Comparison of ENCODE assay signal across 10 mouse cellular contexts in genomic region chr14:60435515-60435914, GRCm38 (mm10).
DNase-seq lines count a peak whose midpoint lies in the region; ATAC-seq and TF ChIP-seq lines count a peak whose summit lies in the region.
"Had no signal": no experiment of that assay in that cellular context is flagged by ENCODE, and none has a peak within 500 bp of the region (broad histone marks: within the 10 kb centered on the region; RNA-seq: fewer than 3 reads in every experiment).

No protein-coding gene starts in this region.

- H3K9me3 ChIP-seq in kidney, embryonic 15.5 days (replicated peaks): no peaks in the 10 kb centered on the region
- no peaks in the 10 kb centered on the region for H3K9me3 ChIP-seq in stomach, postnatal 0 days (ENCODE audit: control insufficient read depth, low read length)
- no peaks in the 10 kb centered on the region for H3K9me3 ChIP-seq in midbrain, embryonic 14.5 days (ENCODE audit: control insufficient read depth, low read length)
- no peaks in the 10 kb centered on the region for H3K9me3 ChIP-seq in midbrain, embryonic 13.5 days
- H3K9me3 ChIP-seq: heart, embryonic 15.5 days had no signal

- 60% methylated on average over 4 of the region's 4 CpGs for WGBS in kidney, adult 2 months
- 76% methylated on average over 4 of the region's 4 CpGs for WGBS in kidney, embryonic 15.5 days
- 64% methylated on average over 4 of the region's 4 CpGs for WGBS in stomach, postnatal 0 days
- WGBS in midbrain, embryonic 14.5 days: 71% methylated on average over 4 of the region's 4 CpGs
- WGBS in midbrain, embryonic 13.5 days: 76% methylated on average over 4 of the region's 4 CpGs

- no peak for TF ChIP-seq EP300 in stomach, postnatal 0 days (optimal IDR thresholded peaks at IDR 0.05)

- H3K4me1 ChIP-seq in kidney, adult 2 months (ENCODE audit: control insufficient read depth, insufficient read depth, low read length): no peaks in the 10 kb centered on the region
- 0 out of 2 replicates have a peak, but pooled peaks cover 2% of the 10 kb centered on the region for H3K4me1 ChIP-seq in kidney, embryonic 15.5 days
- no peaks in the 10 kb centered on the region for H3K4me1 ChIP-seq in stomach, postnatal 0 days (replicated peaks; ENCODE audit: control insufficient read depth, insufficient read depth)
- H3K4me1 ChIP-seq in midbrain, embryonic 14.5 days (ENCODE audit: control insufficient read depth, insufficient read depth, low read length): peaks cover 10% of the 10 kb centered on the region
- peaks cover 9% of the 10 kb centered on the region; the same call in 1 of the 2 replicates for H3K4me1 ChIP-seq in midbrain, embryonic 13.5 days (replicated peaks)
- H3K4me1 ChIP-seq: heart, embryonic 15.5 days had no signal

- no peak overlapping the region for H3K27ac ChIP-seq in kidney, adult 2 months (ENCODE audit: insufficient read depth, low read depth, low read length)
- H3K27ac ChIP-seq in kidney, embryonic 15.5 days: no peak overlapping the region
- no peak overlapping the region for H3K27ac ChIP-seq in stomach, postnatal 0 days (replicated peaks)
- H3K27ac ChIP-seq in midbrain, embryonic 14.5 days (replicated peaks; ENCODE audit: low read depth, low read length): no peak overlapping the region
- no peak overlapping the region for H3K27ac ChIP-seq in midbrain, embryonic 13.5 days
- H3K27ac ChIP-seq: heart, embryonic 15.5 days had no signal

- no peak for ATAC-seq in kidney, embryonic 15.5 days (replicated peaks; ENCODE audit: low FRiP score)
- no peak for ATAC-seq in stomach, postnatal 0 days (ENCODE audit: low FRiP score, low TSS enrichment)
- ATAC-seq in midbrain, embryonic 14.5 days (ENCODE audit: low FRiP score, low TSS enrichment): no peak
- no peak for ATAC-seq in midbrain, embryonic 13.5 days

- no peak overlapping the region for H3K4me3 ChIP-seq in kidney, adult 2 months (ENCODE audit: insufficient read depth, low read depth, low read length)
- no peak overlapping the region for H3K4me3 ChIP-seq in kidney, embryonic 15.5 days (replicated peaks)
- no peak overlapping the region for H3K4me3 ChIP-seq in stomach, postnatal 0 days (ENCODE audit: low read depth, low read length)
- H3K4me3 ChIP-seq in midbrain, embryonic 14.5 days (replicated peaks; ENCODE audit: low read depth, low read length): no peak overlapping the region
- no peak overlapping the region for H3K4me3 ChIP-seq in midbrain, embryonic 13.5 days (replicated peaks)
- H3K4me3 ChIP-seq: erythroblast, embryonic 14.5 days; heart, embryonic 15.5 days had no signal

- no peak for TF ChIP-seq POLR2A in kidney, adult 2 months (IDR thresholded peaks at IDR 0.05; ENCODE audit: low read depth, low read length)

- no peaks in the 10 kb centered on the region for H3K36me3 ChIP-seq in kidney, adult 2 months (ENCODE audit: control insufficient read depth, insufficient read depth, low read length)
- H3K36me3 ChIP-seq in kidney, embryonic 15.5 days: no peaks in the 10 kb centered on the region
- no peaks in the 10 kb centered on the region for H3K36me3 ChIP-seq in stomach, postnatal 0 days (ENCODE audit: control insufficient read depth, insufficient read depth, low read length)
- H3K36me3 ChIP-seq in midbrain, embryonic 14.5 days (ENCODE audit: control insufficient read depth, insufficient read depth, low read length): no peaks in the 10 kb centered on the region
- H3K36me3 ChIP-seq in midbrain, embryonic 13.5 days: no peaks in the 10 kb centered on the region
- H3K36me3 ChIP-seq: heart, embryonic 15.5 days had no signal

- TF ChIP-seq CTCF in kidney, adult 2 months (conservative IDR thresholded peaks at IDR 0.05; ENCODE audit: insufficient read depth, insufficient read length, low read depth, low read length): peak; percentile 52
- peak; percentile 64 for TF ChIP-seq CTCF in stomach, postnatal 0 days (IDR thresholded peaks at IDR 0.05; ENCODE audit: low read depth)

- H3K4me2 ChIP-seq in kidney, embryonic 15.5 days: no peak overlapping the region
- no peak overlapping the region for H3K4me2 ChIP-seq in stomach, postnatal 0 days (replicated peaks; ENCODE audit: low read depth)
- no peak overlapping the region for H3K4me2 ChIP-seq in midbrain, embryonic 14.5 days (ENCODE audit: low read length)
- no peak overlapping the region for H3K4me2 ChIP-seq in midbrain, embryonic 13.5 days (replicated peaks)
- H3K4me2 ChIP-seq: heart, embryonic 15.5 days had no signal

- H3K9ac ChIP-seq in kidney, embryonic 15.5 days: no peak overlapping the region
- H3K9ac ChIP-seq in stomach, postnatal 0 days (ENCODE audit: low read length): no peak overlapping the region
- no peak overlapping the region for H3K9ac ChIP-seq in midbrain, embryonic 14.5 days (replicated peaks; ENCODE audit: low read length)
- H3K9ac ChIP-seq in midbrain, embryonic 13.5 days (replicated peaks): no peak overlapping the region
- H3K9ac ChIP-seq: heart, embryonic 15.5 days had no signal

- H3K27me3 ChIP-seq in kidney, adult 2 months (replicated peaks; ENCODE audit: control insufficient read depth, insufficient read depth, low read length): no peaks in the 10 kb centered on the region
- H3K27me3 ChIP-seq in kidney, embryonic 15.5 days: 0 out of 2 replicates have a peak, but pooled peaks cover 5% of the 10 kb centered on the region
- no peaks in the 10 kb centered on the region for H3K27me3 ChIP-seq in stomach, postnatal 0 days (ENCODE audit: control insufficient read depth, insufficient read depth, low read length)
- peaks cover under 1% of the 10 kb centered on the region; the same call in 1 of the 2 replicates for H3K27me3 ChIP-seq in midbrain, embryonic 14.5 days (ENCODE audit: control insufficient read depth, insufficient read depth, low read length)
- H3K27me3 ChIP-seq in midbrain, embryonic 13.5 days: peaks cover 14% of the 10 kb centered on the region; the same call in 1 of the 2 replicates
- H3K27me3 ChIP-seq: heart, embryonic 15.5 days had no signal

- peak; percentile 18 for DNase-seq in kidney, adult 2 months
- DNase-seq in thymus, postnatal 4 days: peak; percentile 30
- no peak for DNase-seq in thymus, postnatal 0 days (ENCODE audit: low spot score)
- peak; percentile 71 to 77 for DNase-seq in cerebellum, postnatal 10 days
- DNase-seq in stomach, postnatal 0 days (ENCODE audit: low spot score): peak; percentile 35
- no peak for DNase-seq in midbrain, embryonic 14.5 days

Comparison
In these comparisons a context has a peak if more than half of its experiments do, and no peak if none do; other contexts are left out.
1. DNase-seq: peak in kidney, adult 2 months (single experiment), thymus, postnatal 4 days (single experiment), cerebellum, postnatal 10 days (2 of 2) and stomach, postnatal 0 days (single experiment); none in thymus, postnatal 0 days (single experiment) and midbrain, embryonic 14.5 days (single experiment).